In genomic region chr9:58099836-58100565, GRCm38 (mm10) we compare ENCODE assay signal across 22 mouse cellular contexts. TPM values are rescaled to one million over a fixed set of nuclear protein-coding genes. Genes with fewer than 3 reads are reported as not detected.
DNase-seq lines count a peak whose midpoint lies in the region; ATAC-seq and TF ChIP-seq lines count a peak whose summit lies in the region.
"Had no signal": no experiment of that assay in that cellular context is flagged by ENCODE, and none has a peak within 500 bp of the region (broad histone marks: within the 10 kb centered on the region; RNA-seq: fewer than 3 reads in every experiment).

No protein-coding gene starts in this region.

- H3K4me1 ChIP-seq in kidney, embryonic 16.5 days (ENCODE audit: insufficient read depth, low read length) = 0 out of 2 replicates have a peak, but pooled peaks cover 3% of the 10 kb centered on the region
- H3K4me1 ChIP-seq in forebrain, embryonic 11.5 days (replicated peaks; ENCODE audit: control insufficient read depth, insufficient read depth, low read length) = peaks cover 10% of the 10 kb centered on the region; the same call in 1 of the 2 replicates
- no peaks in the 10 kb centered on the region for H3K4me1 ChIP-seq in intestine, postnatal 0 days (replicated peaks; ENCODE audit: control insufficient read depth, insufficient read depth, low read length)

- ATAC-seq in kidney, embryonic 16.5 days (ENCODE audit: low FRiP score, low TSS enrichment) = peak; percentile 43; the same call in 1 of the 2 replicates
- ATAC-seq in forebrain, embryonic 11.5 days (replicated peaks; ENCODE audit: low FRiP score) = no peak
- ATAC-seq in intestine, postnatal 0 days = no peak
- no peak for ATAC-seq in erythroblast, adult 5-6 weeks (replicated peaks; ENCODE audit: low FRiP score, poor library complexity, severe bottlenecking)
- ATAC-seq: activated CD4-positive, CD25-positive, alpha-beta regulatory T cell, adult 4 months had no signal

- peak; percentile 25 to 80 for DNase-seq in adrenal gland, adult (ENCODE audit: inconsistent age in 2 of 2, low spot score in 1 of 2)
- DNase-seq in adrenal gland, postnatal 14 days = no peak
- DNase-seq in kidney, postnatal 10 days = no peak
- DNase-seq in forebrain, embryonic 11.5 days (ENCODE audit: low spot score) = no peak
- peak; percentile 8 for DNase-seq in induced T-regulatory cell, adult 2 months (ENCODE audit: low read depth)
- DNase-seq: cerebellum, adult 18-20 months; gastrocnemius, adult 2 months; kidney, adult 11 months; kidney, postnatal 36 days; lung, postnatal 4 days; right cerebral cortex, postnatal 14 days had no signal

- no peaks in the 10 kb centered on the region for H3K27me3 ChIP-seq in kidney, embryonic 16.5 days (ENCODE audit: insufficient read depth, low read length)
- no peaks in the 10 kb centered on the region for H3K27me3 ChIP-seq in forebrain, embryonic 11.5 days (ENCODE audit: control insufficient read depth, insufficient read depth, low read length)
- H3K27me3 ChIP-seq in intestine, postnatal 0 days (replicated peaks; ENCODE audit: control insufficient read depth, insufficient read depth, low read length) = no peaks in the 10 kb centered on the region

- TF ChIP-seq CTCF in intestine, postnatal 0 days (IDR thresholded peaks at IDR 0.05; ENCODE audit: low read depth) = no peak

- no peak overlapping the region for H3K4me3 ChIP-seq in kidney, embryonic 16.5 days (ENCODE audit: low read length)
- no peak overlapping the region for H3K4me3 ChIP-seq in forebrain, embryonic 11.5 days (ENCODE audit: low read depth, low read length)
- no peak overlapping the region for H3K4me3 ChIP-seq in intestine, postnatal 0 days (ENCODE audit: low read depth, low read length)
- H3K4me3 ChIP-seq: embryonic facial prominence, embryonic 12.5 days; gastrocnemius, adult 2 months; hindbrain, embryonic 12.5 days; midbrain, embryonic 12.5 days had no signal

- WGBS in kidney, embryonic 16.5 days = 56% methylated on average over 5 of the region's 5 CpGs
- whole genome bisulfite sequencing in forebrain, embryonic 11.5 days = 85% methylated on average over 5 of the region's 5 CpGs
- WGBS in intestine, postnatal 0 days = 77% methylated on average over 5 of the region's 5 CpGs

- H3K9me3 ChIP-seq in kidney, embryonic 16.5 days (ENCODE audit: low read length) = no peaks in the 10 kb centered on the region
- no peaks in the 10 kb centered on the region for H3K9me3 ChIP-seq in forebrain, embryonic 11.5 days (ENCODE audit: control insufficient read depth, low read length)
- H3K9me3 ChIP-seq in intestine, postnatal 0 days (ENCODE audit: control insufficient read depth) = no peaks in the 10 kb centered on the region
- H3K9me3 ChIP-seq: embryonic facial prominence, embryonic 12.5 days; hindbrain, embryonic 12.5 days; midbrain, embryonic 12.5 days had no signal

- no peak overlapping the region for H3K27ac ChIP-seq in kidney, embryonic 16.5 days (ENCODE audit: low read length)
- peak overlapping the region; percentile 57 for H3K27ac ChIP-seq in forebrain, embryonic 11.5 days (ENCODE audit: low read depth, low read length)
- H3K27ac ChIP-seq in intestine, postnatal 0 days (ENCODE audit: low read depth, low read length) = no peak overlapping the region
- H3K27ac ChIP-seq: embryonic facial prominence, embryonic 12.5 days; gastrocnemius, adult 2 months; hindbrain, embryonic 12.5 days; midbrain, embryonic 12.5 days had no signal

- no peak overlapping the region for H3K4me2 ChIP-seq in kidney, embryonic 16.5 days (replicated peaks; ENCODE audit: low read depth, low read length)
- no peak overlapping the region for H3K4me2 ChIP-seq in forebrain, embryonic 11.5 days (ENCODE audit: low read depth, low read length, severe bottlenecking)
- no peak overlapping the region for H3K4me2 ChIP-seq in intestine, postnatal 0 days (replicated peaks; ENCODE audit: low read depth)
- H3K4me2 ChIP-seq: embryonic facial prominence, embryonic 12.5 days; hindbrain, embryonic 12.5 days; midbrain, embryonic 12.5 days had no signal

- no peaks in the 10 kb centered on the region for H3K36me3 ChIP-seq in kidney, embryonic 16.5 days (ENCODE audit: insufficient read depth, low read length)
- H3K36me3 ChIP-seq in forebrain, embryonic 11.5 days (ENCODE audit: control insufficient read depth, insufficient read depth, low read length) = no peaks in the 10 kb centered on the region
- no peaks in the 10 kb centered on the region for H3K36me3 ChIP-seq in intestine, postnatal 0 days (ENCODE audit: control insufficient read depth, insufficient read depth)
- H3K36me3 ChIP-seq: embryonic facial prominence, embryonic 12.5 days; hindbrain, embryonic 12.5 days; midbrain, embryonic 12.5 days had no signal

- no peak overlapping the region for H3K9ac ChIP-seq in kidney, embryonic 16.5 days (replicated peaks; ENCODE audit: low read length)
- no peak overlapping the region for H3K9ac ChIP-seq in forebrain, embryonic 11.5 days (ENCODE audit: low read length)
- no peak overlapping the region for H3K9ac ChIP-seq in intestine, postnatal 0 days (ENCODE audit: low read depth, low read length)
- H3K9ac ChIP-seq: embryonic facial prominence, embryonic 12.5 days; hindbrain, embryonic 12.5 days; midbrain, embryonic 12.5 days had no signal

RNA-seq across cellular contexts. Expression of gene Ccdc33, which starts 18.6 kb away (rescaled TPM):
- total RNA-seq in adrenal gland, postnatal 14 days (2021) = not detected in 2 replicates
- 0.13 and 0.21 TPM in 2 replicates for polyA plus RNA-seq in kidney, embryonic 16.5 days (2015; fragmentation: Nextera tagmentation; extraction: Ambion mirVana)
- 0.88 and 1.1 TPM in 2 replicates for polyA plus RNA-seq in forebrain, embryonic 11.5 days (2014; fragmentation: Nextera tagmentation; extraction: Ambion mirVana)
- polyA plus RNA-seq in intestine, postnatal 0 days (2015; fragmentation: Nextera tagmentation; extraction: Ambion mirVana) = 0.14 and 0.16 TPM in 2 replicates
- total RNA-seq in erythroblast, adult 5-6 weeks (2015; ENCODE audit: low replicate concordance) = not detected in 2 replicates
- not detected in 2 replicates for total RNA-seq in erythroblast, adult 5-6 weeks (2017; ENCODE audit: low replicate concordance)
- total RNA-seq: common myeloid progenitor, adult 5-6 weeks; gastrocnemius, adult 2 months; granulocyte monocyte progenitor cell, adult 5-6 weeks had no signal
- polyA plus RNA-seq: activated CD4-positive, CD25-positive, alpha-beta regulatory T cell, adult 4 months; liver, embryonic 16.5 days; neural tube, embryonic 14.5 days had no signal

RNA-seq across cellular contexts. Expression of gene Stra6, which starts 36.4 kb away (rescaled TPM):
- 0.96 and 1.3 TPM in 2 replicates for total RNA-seq in adrenal gland, postnatal 14 days (2021)
- polyA plus RNA-seq in kidney, embryonic 16.5 days (2015; fragmentation: Nextera tagmentation; extraction: Ambion mirVana) = 24.1 and 34.2 TPM in 2 replicates
- 18.0 and 21.8 TPM in 2 replicates for polyA plus RNA-seq in forebrain, embryonic 11.5 days (2014; fragmentation: Nextera tagmentation; extraction: Ambion mirVana)
- 0.48 and 0.71 TPM in 2 replicates for polyA plus RNA-seq in intestine, postnatal 0 days (2015; fragmentation: Nextera tagmentation; extraction: Ambion mirVana)
- not detected in 2 replicates for total RNA-seq in erythroblast, adult 5-6 weeks (2015; ENCODE audit: low replicate concordance)
- total RNA-seq in erythroblast, adult 5-6 weeks (2017; ENCODE audit: low replicate concordance) = not detected in 2 replicates
- total RNA-seq: common myeloid progenitor, adult 5-6 weeks; granulocyte monocyte progenitor cell, adult 5-6 weeks had no signal
- polyA plus RNA-seq: liver, embryonic 16.5 days had no signal

Comparison
In these comparisons a context has a peak if more than half of its experiments do, and no peak if none do; other contexts are left out.
1. DNase-seq: peak in adrenal gland, adult (2 of 2) and induced T-regulatory cell, adult 2 months (single experiment); none in adrenal gland, postnatal 14 days (single experiment), kidney, postnatal 10 days (single experiment) and forebrain, embryonic 11.5 days (single experiment).
2. RNA of gene Stra6, which starts 36.4 kb away (polyA plus RNA-seq): 24.1 to 34.2 TPM in kidney, embryonic 16.5 days and 18.0 to 21.8 TPM in forebrain, embryonic 11.5 days; 0.48 to 0.71 TPM in intestine, postnatal 0 days; every median in the first group is over 10 times any median in the second.